Mouse (Mus musculus) embryonic facial prominence, embryonic 11.5 days (tissue): ENCODE data around the gene Tlk2. TPM values are rescaled to one million over a fixed set of nuclear protein-coding genes. Genes with fewer than 3 reads are reported as not detected.

Experiments used
- ATAC-seq: fragments of 200-750 bp; cut with Nextera tagmentation; replicated peaks from 2 replicates; pipeline ENCODE4 v1.8.0; 2017; ENCODE audit warnings: low read depth; ENCODE audit not compliant: insufficient number of reproducible peaks, low FRiP score, low TSS enrichment
- DNase-seq: peaks from one replicate; pipeline ENCODE4 v3.0.0-alpha.2; 2015; ENCODE audit warnings: low spot score
- H3K27ac ChIP-seq: fragments of 300-500 bp; sonication (generic); replicated peaks from 2 replicates; pipeline ENCODE4 v1.5.1; 2014; ENCODE audit warnings: mild to moderate bottlenecking, low read depth, low read length, control low read depth
- H3K27me3 ChIP-seq: fragments of 300-500 bp; sonication (generic); 2 replicates; pipeline ENCODE4 v1.6.1; 2014; ENCODE audit warnings: mild to moderate bottlenecking, low read length, moderate library complexity, mixed read lengths; ENCODE audit not compliant: control insufficient read depth, insufficient read depth
- H3K36me3 ChIP-seq: fragments of 300-500 bp; sonication (generic); replicated peaks from 2 replicates; pipeline ENCODE4 v1.6.1; 2014; ENCODE audit warnings: low read depth, mild to moderate bottlenecking, low read length, moderate library complexity, mixed read lengths; ENCODE audit not compliant: control insufficient read depth, insufficient read depth
- H3K4me1 ChIP-seq: fragments of 300-500 bp; sonication (generic); 2 replicates; pipeline ENCODE4 v1.6.1; 2014; ENCODE audit warnings: low read length, mixed read lengths; ENCODE audit not compliant: control insufficient read depth, insufficient read depth
- H3K4me2 ChIP-seq: fragments of 300-500 bp; sonication (generic); 2 replicates; pipeline ENCODE4 v1.6.1; 2014; ENCODE audit warnings: low read depth, mild to moderate bottlenecking, control low read depth, low read length, moderate library complexity
- H3K4me3 ChIP-seq: fragments of 300-500 bp; sonication (generic); 2 replicates; pipeline ENCODE4 v1.5.1; 2014; ENCODE audit warnings: low read depth, low read length, control low read depth
- H3K9ac ChIP-seq: fragments of 300-500 bp; sonication (generic); replicated peaks from 2 replicates; pipeline ENCODE4 v1.6.1; 2014; ENCODE audit warnings: mild to moderate bottlenecking, control low read depth, low read length
- H3K9me3 ChIP-seq: fragments of 300-500 bp; sonication (generic); replicated peaks from 2 replicates; pipeline ENCODE4 v1.6.1; 2016; ENCODE audit warnings: mild to moderate bottlenecking, low read length, inconsistent platforms, mixed read lengths; ENCODE audit not compliant: control insufficient read depth
- WGBS: fragments of 180-500 bp; shearing (Covaris S2); extraction: QIAGEN DNeasy Blood & Tissue Kit; methylation state at CpG from one replicate; pipeline ENCODE4 v1.1.7; 2014; 5-methylcytosine and 5-hydroxymethylcytosine counted together
- polyA plus RNA-seq: library from polyadenylated mRNA; unstranded; fragments of >200 nt; fragmentation: Nextera tagmentation; extraction: Ambion mirVana; gene quantifications from 2 replicates; pipeline ENCODE4 v1.2.1, GENCODE M21; 2014

Gene Tlk2
- polyA plus RNA-seq, 1 experiment from 2014 or later = 30.7 TPM

GRCm38 (mm10) chr11:105291681-105292123, 113.1 kb downstream of the Tlk2 start:
- ATAC-seq = no peak; the same call in 1 of the 2 replicates
- no peaks in the 10 kb centered on the region for H3K27me3 ChIP-seq
- no peaks in the 10 kb centered on the region; the same call in none of the 2 replicates for H3K4me1 ChIP-seq
- H3K4me2 ChIP-seq = peak overlapping the region; percentile 84
- H3K27ac ChIP-seq = peak overlapping the region; percentile 98
- H3K4me3 ChIP-seq = peak overlapping the region; percentile 83
- no peaks in the 10 kb centered on the region for H3K36me3 ChIP-seq
- DNase-seq = peak; percentile 85
- H3K9me3 ChIP-seq = no peaks in the 10 kb centered on the region
- peak overlapping the region; percentile 94 for H3K9ac ChIP-seq
- WGBS = 0% methylated on average over 10 of the region's 10 CpGs

- Histone ChIP-seq H3K27me3 (no peaks in the 10 kb centered on the region), H3K4me2 (peak within 1 kb of the TSS; percentile 84), H3K27ac (peak within 1 kb of the TSS; percentile 98), H3K9me3 (no peaks in the 10 kb centered on the region), H3K9ac (peak within 1 kb of the TSS; percentile 94), H3K4me3 (peak within 1 kb of the TSS; percentile 83), H3K36me3 (no peaks in the 10 kb centered on the region), H3K4me1 (no peaks in the 10 kb centered on the region; the same call in none of the 2 replicates)
- DNase-seq (peak; percentile 84), ATAC-seq (peak; percentile 69)
- WGBS = under 1% methylated on average over 71 of the region's 75 CpGs
These were observed 113.8 kb downstream of the Tlk2 start, which contains the start of gene Mrc2 for GRCm38 (mm10) chr11:105292124-105293071. Gene Mrc2 (plus strand): TSS chr11:105292643.

GRCm38 (mm10) chr11:105293101-105293581, 114.5 kb downstream of the Tlk2 start:
- peak overlapping the region; percentile 98 for H3K27ac ChIP-seq
- ATAC-seq = 0 out of 2 replicates have a peak, but pooled peaks have one; percentile 15
- WGBS = under 1% methylated on average over 24 of the region's 26 CpGs

GRCm38 (mm10) chr11:105293901-105294494, 115.4 kb downstream of the Tlk2 start:
- ATAC-seq = peak; percentile 16; the same call in 1 of the 2 replicates
- Histone ChIP-seq H3K9me3 (no peaks in the 10 kb centered on the region), H3K4me2 (peak overlapping the region; percentile 84), H3K4me1 (no peaks in the 10 kb centered on the region; the same call in none of the 2 replicates), H3K36me3 (no peaks in the 10 kb centered on the region; the same call in none of the 2 replicates), H3K9ac (peak overlapping the region; percentile 94), H3K27me3 (no peaks in the 10 kb centered on the region), H3K27ac (peak overlapping the region; percentile 98; the same call in 1 of the 2 replicates), H3K4me3 (peak overlapping the region; percentile 83)
- 2% methylated on average over 9 of the region's 9 CpGs for WGBS
- peak; percentile 42 for DNase-seq

More at GRCm38 (mm10) chr11:105293101-105293581, 114.5 kb downstream of the Tlk2 start:
- peak overlapping the region; percentile 83 for H3K4me3 ChIP-seq
- peak overlapping the region; percentile 94 for H3K9ac ChIP-seq
- no peaks in the 10 kb centered on the region for H3K27me3 ChIP-seq
- no peaks in the 10 kb centered on the region; the same call in none of the 2 replicates for H3K36me3 ChIP-seq
- peak; percentile 88 for DNase-seq
- no peaks in the 10 kb centered on the region; the same call in none of the 2 replicates for H3K4me1 ChIP-seq
- peak overlapping the region; percentile 84 for H3K4me2 ChIP-seq
- no peaks in the 10 kb centered on the region for H3K9me3 ChIP-seq

GRCm38 (mm10) chr11:105296084-105296483, 117.5 kb downstream of the Tlk2 start:
- no peak for ATAC-seq

GRCm38 (mm10) chr11:105310197-105310596, 131.6 kb downstream of the Tlk2 start:
- WGBS = 92% methylated on average over 7 of the region's 7 CpGs

More at GRCm38 (mm10) chr11:105296084-105296483, 117.5 kb downstream of the Tlk2 start:
- WGBS = 92% methylated on average over 10 of the region's 10 CpGs
- Histone ChIP-seq H3K4me3 (no peak overlapping the region), H3K36me3 (no peaks in the 10 kb centered on the region; the same call in none of the 2 replicates), H3K9me3 (no peaks in the 10 kb centered on the region), H3K9ac (no peak overlapping the region), H3K27me3 (no peaks in the 10 kb centered on the region), H3K4me1 (no peaks in the 10 kb centered on the region; the same call in 1 of the 2 replicates), H3K27ac (no peak overlapping the region), H3K4me2 (no peak overlapping the region)
- no peak for DNase-seq

GRCm38 (mm10) chr11:105311291-105311975, 132.8 kb downstream of the Tlk2 start:
- H3K4me1 ChIP-seq = peaks cover 11% of the 10 kb centered on the region
- no peaks in the 10 kb centered on the region; the same call in 1 of the 2 replicates for H3K36me3 ChIP-seq
- H3K27me3 ChIP-seq = no peaks in the 10 kb centered on the region
- H3K4me2 ChIP-seq = no peak overlapping the region
- no peak for ATAC-seq
- 0 out of 2 replicates have a peak overlapping the region, but pooled peaks have one; percentile 44 for H3K27ac ChIP-seq
- DNase-seq = peak; percentile 25
- WGBS = 31% methylated on average over 24 of the region's 24 CpGs
- no peak overlapping the region for H3K9ac ChIP-seq
- H3K9me3 ChIP-seq = no peaks in the 10 kb centered on the region
- no peak overlapping the region for H3K4me3 ChIP-seq

More at GRCm38 (mm10) chr11:105310197-105310596, 131.6 kb downstream of the Tlk2 start:
- no peak for ATAC-seq
- Histone ChIP-seq H3K4me3 (no peak overlapping the region), H3K27me3 (no peaks in the 10 kb centered on the region), H3K4me1 (peaks cover 11% of the 10 kb centered on the region), H3K4me2 (no peak overlapping the region), H3K27ac (no peak overlapping the region), H3K36me3 (no peaks in the 10 kb centered on the region; the same call in 1 of the 2 replicates), H3K9me3 (no peaks in the 10 kb centered on the region), H3K9ac (no peak overlapping the region)
- no peak for DNase-seq
